Mouse (Mus musculus): Measurements from ENCODE around the gene Tubb2a.

Tubb2a gene

GRCm38 (mm10) chr13:34077492-34078271, at the start of gene Tubb2a:
Tubb2a (minus strand) TSS chr13:34078007.
- in situ Hi-C loops (cut with MseI, MboI), result no loop called here

DNA sequence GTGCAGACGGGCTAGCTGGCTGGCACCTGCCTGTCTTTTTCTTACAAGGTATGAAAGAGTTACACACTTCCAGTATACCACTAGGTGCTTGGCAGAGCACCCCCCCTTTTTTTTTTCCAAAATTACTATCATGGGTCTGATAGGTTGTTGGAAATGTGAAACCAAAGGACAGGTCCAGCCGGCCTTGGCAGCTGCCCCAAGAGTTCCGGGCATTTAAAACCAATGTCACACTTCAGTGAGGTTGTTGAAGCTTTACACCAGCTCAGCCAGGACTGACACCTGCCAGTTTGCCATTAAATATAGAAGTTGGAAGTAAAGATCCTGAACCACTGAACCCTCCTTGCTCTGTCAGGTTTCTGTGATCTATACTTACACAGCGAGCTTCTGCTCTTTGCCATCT, 47.9 kb upstream of the Tubb2a start:
- in situ Hi-C loops (cut with MseI, MboI), result no loop called here

- in situ Hi-C loops (cut with MseI, MboI), result no loop called here
These were observed 42.7 kb upstream of the Tubb2a start for GRCm38 (mm10) chr13:34120536-34120935.

GRCm38 (mm10) chr13:34119406-34119805, 41.6 kb upstream of the Tubb2a start:
- in situ Hi-C loops (cut with MseI, MboI), result no loop called here

- in situ Hi-C loops (cut with MseI, MboI), result no loop called here
These were observed 41.0 kb upstream of the Tubb2a start for GRCm38 (mm10) chr13:34118816-34119215.

DNA sequence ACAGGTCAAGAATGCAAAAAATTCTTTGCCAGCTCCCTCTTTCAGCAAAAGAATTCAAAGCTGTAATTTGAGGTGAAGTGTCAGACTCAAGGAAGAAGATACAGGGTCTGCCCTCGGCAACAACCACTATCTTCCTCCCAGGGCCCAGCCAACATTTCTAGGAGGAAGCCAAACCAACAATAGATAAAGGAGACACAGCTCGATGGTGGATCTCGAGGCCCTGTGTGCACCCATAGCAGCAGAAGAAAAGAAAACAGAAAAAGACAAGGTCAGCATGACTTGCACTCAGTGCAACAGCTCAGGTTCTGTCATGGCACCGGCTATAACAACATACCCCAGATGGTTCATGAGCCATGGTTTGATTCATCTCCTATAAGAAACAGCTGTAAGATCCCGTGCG, 38.7 kb upstream of the Tubb2a start:
- in situ Hi-C loops (cut with MseI, MboI), result no loop called here

- in situ Hi-C loops (cut with MseI, MboI), result no loop called here
These were observed 36.8 kb upstream of the Tubb2a start for GRCm38 (mm10) chr13:34114654-34115053.

- in situ Hi-C loops (cut with MseI, MboI), result no loop called here
These were observed 35.3 kb upstream of the Tubb2a start for GRCm38 (mm10) chr13:34113086-34113485.

DNA sequence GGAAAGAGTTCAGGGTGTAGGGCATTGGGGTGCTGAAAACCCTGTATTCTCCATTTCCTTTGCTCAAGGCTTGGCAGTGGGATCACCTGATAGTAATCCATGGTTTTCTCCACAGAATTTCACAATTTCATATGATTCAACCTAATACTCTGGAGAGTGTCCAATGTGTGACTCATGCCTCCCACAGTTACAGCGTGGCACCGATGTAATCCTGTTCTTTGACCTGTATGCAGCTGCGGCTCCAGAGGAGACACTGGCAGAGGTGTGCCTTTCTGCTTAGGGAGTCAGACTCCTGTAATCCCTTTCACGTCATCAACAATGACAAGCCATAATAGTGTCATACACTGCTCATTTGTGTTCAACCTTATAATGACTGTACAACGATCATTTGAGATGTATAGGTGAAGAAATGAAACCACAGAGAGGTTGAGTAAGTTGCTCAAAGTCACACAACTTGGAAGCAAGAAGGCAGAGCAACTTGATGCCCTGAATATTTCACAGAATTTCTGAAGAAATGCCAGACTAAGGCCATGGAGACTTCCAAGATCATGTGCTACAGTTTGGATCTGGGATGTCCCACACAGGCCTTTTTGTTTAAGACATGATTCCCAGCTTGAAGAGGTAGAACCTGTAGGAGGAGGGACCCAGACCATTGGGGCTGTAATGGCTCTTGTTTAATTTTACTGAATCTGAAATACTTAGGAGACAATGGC, 34.7 kb upstream of the Tubb2a start:
- in situ Hi-C loops (cut with MseI, MboI), result no loop called here

DNA sequence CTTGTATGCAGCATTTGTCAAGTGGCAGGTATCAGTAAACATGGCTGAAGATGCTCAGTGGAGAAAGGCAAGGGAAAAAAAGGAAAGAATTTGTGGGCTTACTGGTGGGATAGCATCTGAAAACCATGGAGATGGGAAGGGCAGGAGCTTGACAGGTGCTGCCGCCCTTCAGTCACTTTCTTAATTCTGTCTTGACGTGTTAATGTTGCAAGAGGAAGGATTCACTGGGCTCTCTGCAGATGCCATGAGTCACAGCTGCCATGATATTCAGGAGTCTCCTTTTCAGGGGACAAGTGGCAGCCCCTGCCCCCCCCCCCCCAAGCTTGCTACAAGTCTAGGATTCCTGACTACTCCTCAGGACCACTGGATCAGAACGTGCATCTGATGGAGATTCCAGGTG, 34.1 kb upstream of the Tubb2a start:
- in situ Hi-C loops (cut with MseI, MboI), result no loop called here

- in situ Hi-C loops (cut with MseI, MboI), result no loop called here
These were observed 33.2 kb upstream of the Tubb2a start for GRCm38 (mm10) chr13:34111019-34111418.

- in situ Hi-C loops (cut with MseI, MboI), result no loop called here
These were observed 31.9 kb upstream of the Tubb2a start for GRCm38 (mm10) chr13:34109677-34110058.

GRCm38 (mm10) chr13:34109035-34109676, 31.3 kb upstream of the Tubb2a start:
- in situ Hi-C loops (cut with MseI, MboI), result no loop called here

- in situ Hi-C loops (cut with MseI, MboI), result no loop called here
These were observed 29.2 kb upstream of the Tubb2a start for GRCm38 (mm10) chr13:34106999-34107398.

DNA sequence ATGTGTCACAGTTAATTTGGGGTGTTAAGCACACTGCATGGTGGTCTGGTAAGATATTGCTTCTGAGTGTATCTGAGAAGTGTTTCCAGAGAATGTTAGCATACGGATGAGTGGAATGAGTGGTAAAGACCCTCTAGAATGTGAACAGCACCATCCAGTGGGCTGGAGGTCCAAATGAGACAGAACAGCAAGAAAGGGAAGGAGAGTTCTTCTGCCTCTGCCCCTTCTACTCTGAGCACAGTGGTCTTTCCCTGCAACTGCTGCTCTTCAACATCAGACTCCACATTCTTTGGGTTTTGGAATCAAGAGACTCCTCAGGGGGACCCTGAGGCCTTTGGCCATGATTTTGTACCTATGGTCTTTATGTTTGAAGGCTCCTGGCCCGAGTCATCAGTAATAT, 28.4 kb upstream of the Tubb2a start:
- in situ Hi-C loops (cut with MseI, MboI), result no loop called here

GRCm38 (mm10) chr13:34105364-34105763, 27.6 kb upstream of the Tubb2a start:
- in situ Hi-C loops (cut with MseI, MboI), result no loop called here

DNA sequence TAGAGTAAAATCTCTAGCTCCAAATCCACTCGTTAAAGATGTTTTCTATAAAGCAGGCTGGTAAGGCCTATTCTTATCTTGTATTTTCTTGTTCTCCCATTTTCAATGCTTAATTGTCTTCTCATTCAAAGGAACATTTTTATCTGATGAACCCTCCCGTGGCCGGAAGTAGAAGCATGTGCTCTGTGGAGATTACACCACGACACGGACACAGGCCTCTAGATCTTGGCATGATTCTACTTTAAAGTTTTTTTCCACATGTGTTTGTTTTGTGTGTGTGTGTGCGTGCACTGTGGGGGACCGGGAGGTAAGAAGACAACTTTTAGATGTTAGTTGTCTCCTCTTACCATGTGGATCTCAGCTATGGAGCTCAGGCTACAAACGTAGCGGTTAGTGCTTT, 24.1 kb upstream of the Tubb2a start:
- in situ Hi-C loops (cut with MseI, MboI), result no loop called here

- in situ Hi-C loops (cut with MseI, MboI), result no loop called here
These were observed 23.4 kb upstream of the Tubb2a start for GRCm38 (mm10) chr13:34101247-34101646.

GRCm38 (mm10) chr13:34100733-34101132, 22.9 kb upstream of the Tubb2a start:
- in situ Hi-C loops (cut with MseI, MboI), result no loop called here

- in situ Hi-C loops (cut with MseI, MboI), result no loop called here
These were observed 19.3 kb upstream of the Tubb2a start for GRCm38 (mm10) chr13:34097086-34097485.

DNA sequence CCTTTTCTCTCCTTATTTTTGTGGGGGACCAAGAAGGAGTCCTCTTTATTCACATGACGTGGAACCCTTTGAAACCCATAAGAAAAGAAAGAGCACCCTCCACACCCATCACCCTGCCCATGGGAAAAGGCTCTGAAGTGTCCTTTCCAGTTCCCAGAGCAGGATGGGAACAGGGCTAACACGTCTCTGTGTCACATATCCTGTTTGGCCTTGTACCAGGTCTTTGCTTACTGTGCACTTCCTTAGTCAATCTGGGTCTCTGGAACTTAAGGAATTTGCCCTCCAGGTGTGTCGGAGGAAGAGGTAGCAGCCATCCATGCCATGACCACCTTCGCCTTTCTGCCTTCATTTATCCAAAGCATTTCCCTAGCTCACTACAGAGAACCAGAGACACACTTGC, 18.6 kb upstream of the Tubb2a start:
- in situ Hi-C loops (cut with MseI, MboI), result no loop called here

- in situ Hi-C loops (cut with MseI, MboI), result no loop called here
These were observed 18.0 kb upstream of the Tubb2a start for GRCm38 (mm10) chr13:34095542-34096435.

Measured in mouse trophoblast stem cell (cell line).